Mouse (Mus musculus): ENCODE results near the gene Ankrd36. TPM values are rescaled to one million over a fixed set of nuclear protein-coding genes. Genes with fewer than 3 reads are reported as not detected.

The Ankrd36 gene
- total and polyA plus RNA-seq, 3 experiments: 0.40 to 1.5 (median 1.5) TPM

DNA sequence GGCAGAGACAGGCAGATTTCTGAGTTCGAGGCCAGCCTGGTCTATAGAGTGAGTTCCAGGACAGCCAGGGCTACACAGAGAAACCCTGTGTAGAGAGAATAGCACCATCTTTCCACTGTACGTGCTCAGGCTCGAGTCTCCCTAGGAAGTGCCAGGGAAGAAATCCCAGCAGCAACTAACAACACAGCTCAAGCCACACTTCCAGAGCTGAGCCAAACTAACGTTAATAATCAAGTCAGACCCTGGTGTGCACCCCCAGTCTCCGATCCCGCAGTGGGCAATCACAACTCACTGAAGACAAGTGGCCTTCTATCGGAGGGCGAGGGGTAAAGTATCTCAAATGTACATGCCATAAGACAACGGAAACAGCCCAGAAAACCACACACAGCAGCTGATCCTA, 160.1 kb downstream of the Ankrd36 start:
- Histone ChIP-seq H3K4me1 (ENCODE audit: insufficient read depth, low read depth, low read length) (peaks cover 11% of the 10 kb centered on the region), H3K4me3 (ENCODE audit: low read depth, low read length) (no peak overlapping the region), H3K9me3 (replicated peaks) (no peaks in the 10 kb centered on the region), H3K27me3 (ENCODE audit: insufficient read depth, low read length) (no peaks in the 10 kb centered on the region), H3K36me3 (replicated peaks) (peaks cover 74% of the 10 kb centered on the region)
- DNase-seq (ENCODE audit: low spot score): no peak
- ATAC-seq (ENCODE audit: extremely low read depth, insufficient number of reproducible peaks, low FRiP score, poor library complexity, severe bottlenecking): no peak
- TF ChIP-seq GATA1 (IDR thresholded peaks at IDR 0.05; ENCODE audit: borderline replicate concordance, low read length) (no peak), GATA2 (IDR thresholded peaks at IDR 0.05; ENCODE audit: borderline replicate concordance, low read depth, low read length) (no peak), TAL1 (conservative IDR thresholded peaks at IDR 0.05; ENCODE audit: low read depth, low read length) (no peak), CTCF (IDR thresholded peaks at IDR 0.05; ENCODE audit: low read depth, low read length) (no peak)

DNA sequence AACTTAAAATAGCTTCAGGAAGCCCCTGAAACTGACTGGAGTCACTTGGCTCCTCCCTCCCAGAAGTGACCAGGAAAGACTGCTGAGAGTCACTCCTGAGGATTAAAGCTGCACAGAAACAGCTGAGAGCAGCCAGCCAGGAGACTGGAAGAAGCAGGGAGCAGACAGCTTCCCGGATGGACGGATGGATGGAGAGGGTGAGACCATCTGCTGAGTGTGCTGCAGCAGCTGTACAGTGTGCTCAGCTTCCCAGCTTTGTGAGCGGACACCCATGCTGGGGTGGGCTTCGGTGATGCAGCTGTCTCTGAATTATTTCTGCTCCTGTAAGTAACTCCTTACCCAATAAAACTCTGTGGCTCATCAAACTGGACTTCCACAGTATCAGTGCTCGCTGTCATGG, 162.9 kb downstream of the Ankrd36 start:
- peaks cover 9% of the 10 kb centered on the region for H3K4me1 ChIP-seq (ENCODE audit: insufficient read depth, low read depth, low read length)

DNA sequence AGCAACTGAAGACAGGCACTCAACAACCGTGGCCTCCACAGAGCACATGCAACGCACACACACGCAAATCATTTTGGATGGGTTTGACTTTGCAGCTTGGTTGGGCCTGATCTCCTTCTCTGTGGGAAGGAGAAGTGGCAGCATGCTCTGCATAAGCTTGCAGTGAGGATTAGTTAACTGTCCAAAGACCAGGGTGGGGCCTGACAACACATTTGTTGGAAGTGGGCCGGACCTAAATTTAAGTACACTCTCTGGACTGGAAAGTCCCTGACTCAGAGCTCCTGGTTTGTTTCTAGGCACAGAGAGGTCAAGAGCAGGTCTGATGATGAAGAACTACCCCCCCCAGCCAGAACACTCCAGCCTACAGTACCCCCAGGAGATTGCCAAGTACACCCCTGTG, 164.8 kb downstream of the Ankrd36 start:
- ATAC-seq (ENCODE audit: extremely low read depth, insufficient number of reproducible peaks, low FRiP score, poor library complexity, severe bottlenecking): no peak
- Histone ChIP-seq H3K4me1 (ENCODE audit: insufficient read depth, low read depth, low read length) (peaks cover 15% of the 10 kb centered on the region), H3K4me3 (ENCODE audit: low read depth, low read length) (no peak overlapping the region), H3K9me3 (replicated peaks) (no peaks in the 10 kb centered on the region), H3K36me3 (replicated peaks) (peaks cover 73% of the 10 kb centered on the region), H3K27me3 (ENCODE audit: insufficient read depth, low read length) (no peaks in the 10 kb centered on the region)
- no peak for DNase-seq (ENCODE audit: low spot score)
- TF ChIP-seq GATA2 (IDR thresholded peaks at IDR 0.05; ENCODE audit: borderline replicate concordance, low read depth, low read length) (no peak), TAL1 (conservative IDR thresholded peaks at IDR 0.05; ENCODE audit: low read depth, low read length) (no peak), CTCF (IDR thresholded peaks at IDR 0.05; ENCODE audit: low read depth, low read length) (no peak), GATA1 (IDR thresholded peaks at IDR 0.05; ENCODE audit: borderline replicate concordance, low read length) (no peak), POLR2AphosphoS5 (IDR thresholded peaks at IDR 0.05; ENCODE audit: insufficient replicate concordance, low read depth, low read length) (no peak)

More for the DNA sequence above, 162.9 kb downstream of the Ankrd36 start:
- TF ChIP-seq TAL1 (conservative IDR thresholded peaks at IDR 0.05; ENCODE audit: low read depth, low read length) (no peak), CTCF (IDR thresholded peaks at IDR 0.05; ENCODE audit: low read depth, low read length) (no peak), POLR2AphosphoS5 (IDR thresholded peaks at IDR 0.05; ENCODE audit: insufficient replicate concordance, low read depth, low read length) (no peak), GATA1 (IDR thresholded peaks at IDR 0.05; ENCODE audit: borderline replicate concordance, low read length) (no peak), GATA2 (IDR thresholded peaks at IDR 0.05; ENCODE audit: borderline replicate concordance, low read depth, low read length) (no peak)
- H3K9me3 ChIP-seq (replicated peaks): no peaks in the 10 kb centered on the region
- H3K27me3 ChIP-seq (ENCODE audit: insufficient read depth, low read length): no peaks in the 10 kb centered on the region
- peaks cover 74% of the 10 kb centered on the region for H3K36me3 ChIP-seq (replicated peaks)
- no peak for ATAC-seq (ENCODE audit: extremely low read depth, insufficient number of reproducible peaks, low FRiP score, poor library complexity, severe bottlenecking)
- no peak for DNase-seq (ENCODE audit: low spot score)
- no peak overlapping the region for H3K4me3 ChIP-seq (ENCODE audit: low read depth, low read length)

DNA sequence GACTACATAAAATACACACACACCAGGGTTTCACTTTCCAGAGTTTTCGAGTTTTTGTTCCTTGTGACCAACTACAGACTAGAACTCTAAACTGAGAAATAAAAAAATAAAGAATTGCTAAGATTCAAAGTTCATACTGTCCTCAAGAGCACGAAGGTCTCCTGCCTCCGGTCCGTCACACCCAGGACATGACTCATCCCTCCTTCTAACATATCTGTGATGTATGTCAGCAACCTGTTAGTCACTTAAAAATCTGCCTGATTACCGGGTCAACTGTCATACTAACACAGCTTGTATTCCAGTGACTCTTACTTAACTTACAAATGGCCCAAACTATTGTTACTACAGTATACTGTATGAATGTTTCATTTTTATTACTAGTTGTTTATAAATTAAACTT, 167.7 kb downstream of the Ankrd36 start:
- TF ChIP-seq GATA2 (IDR thresholded peaks at IDR 0.05; ENCODE audit: borderline replicate concordance, low read depth, low read length) (no peak), POLR2AphosphoS5 (IDR thresholded peaks at IDR 0.05; ENCODE audit: insufficient replicate concordance, low read depth, low read length) (no peak), CTCF (IDR thresholded peaks at IDR 0.05; ENCODE audit: low read depth, low read length) (no peak)
- H3K27me3 ChIP-seq (ENCODE audit: insufficient read depth, low read length): no peaks in the 10 kb centered on the region
- no peak overlapping the region for H3K4me3 ChIP-seq (ENCODE audit: low read depth, low read length)
- no peaks in the 10 kb centered on the region for H3K9me3 ChIP-seq (replicated peaks)
- DNase-seq (ENCODE audit: low spot score) (no peak), ATAC-seq (ENCODE audit: extremely low read depth, insufficient number of reproducible peaks, low FRiP score, poor library complexity, severe bottlenecking) (no peak)
- peaks cover 32% of the 10 kb centered on the region for H3K4me1 ChIP-seq (ENCODE audit: insufficient read depth, low read depth, low read length)
- H3K36me3 ChIP-seq (replicated peaks): peaks cover 45% of the 10 kb centered on the region

Other genes starting within 250 kb of the Ankrd36 start
- gene Znrf3, start 124.8 kb upstream of the Ankrd36 start, total RNA-seq (2014; fragmentation: Nextera tagmentation): 7.7 and 11.0 TPM in 2 replicates
- 2.1 TPM in 2 replicates for gene Znrf3, start 124.8 kb upstream of the Ankrd36 start, total RNA-seq (2017)
- 2.7 and 3.1 TPM in 2 replicates for gene Znrf3, start 124.8 kb upstream of the Ankrd36 start, polyA plus RNA-seq (2012)
- 164 and 185 TPM in 2 replicates for gene Xbp1, start 49.0 kb upstream of the Ankrd36 start, total RNA-seq (2014; fragmentation: Nextera tagmentation)
- gene Xbp1, start 49.0 kb upstream of the Ankrd36 start, total RNA-seq (2017): 125 TPM in 2 replicates
- 50.6 and 66.6 TPM in 2 replicates for gene Xbp1, start 49.0 kb upstream of the Ankrd36 start, polyA plus RNA-seq (2012)
- 31.8 and 35.5 TPM in 2 replicates for gene Ccdc117, start 27.5 kb upstream of the Ankrd36 start, total RNA-seq (2014; fragmentation: Nextera tagmentation)
- 57.1 and 58.5 TPM in 2 replicates for gene Ccdc117, start 27.5 kb upstream of the Ankrd36 start, total RNA-seq (2017)
- gene Ccdc117, start 27.5 kb upstream of the Ankrd36 start, polyA plus RNA-seq (2012): 11.5 and 12.6 TPM in 2 replicates
- 17.9 and 26.1 TPM in 2 replicates for gene Mrps24, start 146.0 kb downstream of the Ankrd36 start, total RNA-seq (2014; fragmentation: Nextera tagmentation)
- gene Mrps24, start 146.0 kb downstream of the Ankrd36 start, total RNA-seq (2017): 75.1 and 89.8 TPM in 2 replicates
- gene Mrps24, start 146.0 kb downstream of the Ankrd36 start, polyA plus RNA-seq (2012): 112 and 154 TPM in 2 replicates
- gene Urgcp, start 192.7 kb downstream of the Ankrd36 start, total RNA-seq (2014; fragmentation: Nextera tagmentation): 6.8 and 7.2 TPM in 2 replicates
- 7.9 and 8.2 TPM in 2 replicates for gene Urgcp, start 192.7 kb downstream of the Ankrd36 start, total RNA-seq (2017)
- 8.7 and 8.9 TPM in 2 replicates for gene Urgcp, start 192.7 kb downstream of the Ankrd36 start, polyA plus RNA-seq (2012)
- 36.4 and 39.3 TPM in 2 replicates for gene Dbnl, start 218.8 kb downstream of the Ankrd36 start, total RNA-seq (2014; fragmentation: Nextera tagmentation)
- gene Dbnl, start 218.8 kb downstream of the Ankrd36 start, total RNA-seq (2017): 89.5 and 107 TPM in 2 replicates
- gene Dbnl, start 218.8 kb downstream of the Ankrd36 start, polyA plus RNA-seq (2012): 155 and 158 TPM in 2 replicates
- gene Pgam2, start 234.0 kb downstream of the Ankrd36 start, total RNA-seq (2014; fragmentation: Nextera tagmentation): 1.6 and 1.8 TPM in 2 replicates
- gene Pgam2, start 234.0 kb downstream of the Ankrd36 start, total RNA-seq (2017): 0.22 TPM in 1 of 2 replicates, not detected in the other
- gene Pgam2, start 234.0 kb downstream of the Ankrd36 start, polyA plus RNA-seq (2012): 1.5 and 2.6 TPM in 2 replicates

Measured in G1E (cell line).